ENCODE assay signal across 8 mouse cellular contexts in genomic region chr2:172393391-172394051, GRCm38 (mm10). TPM values are rescaled to one million over a fixed set of nuclear protein-coding genes. Genes with fewer than 3 reads are reported as not detected.
DNase-seq lines count a peak whose midpoint lies in the region; ATAC-seq and TF ChIP-seq lines count a peak whose summit lies in the region.

TSS of gene Cass4 (plus strand) at chr2:172393794.

- TF ChIP-seq POLR2A in thymus, adult 2 months (IDR thresholded peaks at IDR 0.05; ENCODE audit: control insufficient read depth, extremely low read depth, insufficient read depth, low read length, poor library complexity), result 0 out of 2 replicates have a peak, but pooled peaks have one; percentile 11

- no peak within 1 kb of the TSS for H3K27ac ChIP-seq in kidney, embryonic 14.5 days (ENCODE audit: low read depth, low read length)
- H3K27ac ChIP-seq in lung, embryonic 14.5 days (ENCODE audit: low read depth), result no peak within 1 kb of the TSS
- H3K27ac ChIP-seq in thymus, adult 2 months (ENCODE audit: control insufficient read depth, insufficient read depth, low read length), result peak within 1 kb of the TSS; percentile 31
- H3K27ac ChIP-seq in forebrain, postnatal 0 days (ENCODE audit: low read depth, low read length), result no peak within 1 kb of the TSS

- TF ChIP-seq CTCF in lung, embryonic 14.5 days (IDR thresholded peaks at IDR 0.05; ENCODE audit: low read depth), result no peak
- TF ChIP-seq CTCF in thymus, adult 2 months (IDR thresholded peaks at IDR 0.05; ENCODE audit: borderline replicate concordance, control insufficient read depth, extremely low read depth, insufficient read depth, low read length, poor library complexity), result no peak
- TF ChIP-seq CTCF in forebrain, postnatal 0 days (IDR thresholded peaks at IDR 0.05; ENCODE audit: low read depth), result no peak

- DNase-seq in kidney, postnatal 10 days, result peak; percentile 42
- peak; percentile 87 for DNase-seq in lung, embryonic 14.5 days
- peak; percentile 73 for DNase-seq in thymus, adult 2 months
- no peak for DNase-seq in forebrain, postnatal 0 days
- DNase-seq in right cerebral cortex, adult 2 months (ENCODE audit: low spot score in 2 of 2), result no peak
- DNase-seq in adrenal gland, adult 18-20 months (ENCODE audit: low spot score in 2 of 2), result no peak

- H3K4me1 ChIP-seq in kidney, embryonic 14.5 days (ENCODE audit: control insufficient read depth, insufficient read depth, low read length), result 0 out of 2 replicates have a peak, but pooled peaks cover 6% of the 10 kb centered on the region
- H3K4me1 ChIP-seq in erythroblast, embryonic 14.5 days (ENCODE audit: control insufficient read depth), result peaks cover 20% of the 10 kb centered on the region
- peaks cover 4% of the 10 kb centered on the region; the same call in 1 of the 2 replicates for H3K4me1 ChIP-seq in lung, embryonic 14.5 days (ENCODE audit: insufficient read depth)
- H3K4me1 ChIP-seq in thymus, adult 2 months (replicated peaks; ENCODE audit: control insufficient read depth, insufficient read depth, low read length), result peaks cover 55% of the 10 kb centered on the region
- H3K4me1 ChIP-seq in forebrain, postnatal 0 days (ENCODE audit: insufficient read depth), result no peaks in the 10 kb centered on the region

- H3K36me3 ChIP-seq in kidney, embryonic 14.5 days (ENCODE audit: control insufficient read depth, insufficient read depth, low read length), result no peaks in the 10 kb centered on the region
- no peaks in the 10 kb centered on the region for H3K36me3 ChIP-seq in erythroblast, embryonic 14.5 days (ENCODE audit: control insufficient read depth)
- no peaks in the 10 kb centered on the region for H3K36me3 ChIP-seq in lung, embryonic 14.5 days (ENCODE audit: insufficient read depth)
- H3K36me3 ChIP-seq in thymus, adult 2 months (ENCODE audit: control insufficient read depth, insufficient read depth, low read length), result no peaks in the 10 kb centered on the region
- H3K36me3 ChIP-seq in forebrain, postnatal 0 days (ENCODE audit: insufficient read depth), result no peaks in the 10 kb centered on the region

- no peak within 1 kb of the TSS for H3K4me3 ChIP-seq in kidney, embryonic 14.5 days (ENCODE audit: low read length)
- H3K4me3 ChIP-seq in erythroblast, embryonic 14.5 days (replicated peaks), result peak within 1 kb of the TSS; percentile 55
- H3K4me3 ChIP-seq in lung, embryonic 14.5 days (ENCODE audit: low read depth, low read length), result no peak within 1 kb of the TSS
- H3K4me3 ChIP-seq in thymus, adult 2 months (ENCODE audit: control insufficient read depth, insufficient read depth, low read length), result peak within 1 kb of the TSS; percentile 33
- H3K4me3 ChIP-seq in forebrain, postnatal 0 days (ENCODE audit: low read depth, low read length), result no peak within 1 kb of the TSS

- no peak within 1 kb of the TSS for H3K9ac ChIP-seq in kidney, embryonic 14.5 days (ENCODE audit: low read depth, low read length)
- no peak within 1 kb of the TSS for H3K9ac ChIP-seq in lung, embryonic 14.5 days
- no peak within 1 kb of the TSS for H3K9ac ChIP-seq in forebrain, postnatal 0 days

- H3K4me2 ChIP-seq in kidney, embryonic 14.5 days (replicated peaks; ENCODE audit: low read depth, low read length), result no peak within 1 kb of the TSS
- peak within 1 kb of the TSS; percentile 14 for H3K4me2 ChIP-seq in lung, embryonic 14.5 days
- no peak within 1 kb of the TSS for H3K4me2 ChIP-seq in forebrain, postnatal 0 days (ENCODE audit: low read depth)

- no peaks in the 10 kb centered on the region for H3K9me3 ChIP-seq in kidney, embryonic 14.5 days (ENCODE audit: control insufficient read depth, low read length)
- H3K9me3 ChIP-seq in erythroblast, embryonic 14.5 days (ENCODE audit: control insufficient read depth, low read length), result no peaks in the 10 kb centered on the region
- H3K9me3 ChIP-seq in lung, embryonic 14.5 days (ENCODE audit: low read depth, low read length), result no peaks in the 10 kb centered on the region
- H3K9me3 ChIP-seq in forebrain, postnatal 0 days (ENCODE audit: low read length), result no peaks in the 10 kb centered on the region

- no peak for ATAC-seq in kidney, embryonic 14.5 days (ENCODE audit: low FRiP score, low TSS enrichment)
- ATAC-seq in lung, embryonic 14.5 days (ENCODE audit: insufficient read depth), result peak; percentile 57
- no peak for ATAC-seq in forebrain, postnatal 0 days

- WGBS in kidney, embryonic 14.5 days, result 40% methylated on average over 13 of the region's 13 CpGs
- 19% methylated on average over 13 of the region's 13 CpGs for WGBS in lung, embryonic 14.5 days
- 12% methylated on average over 13 of the region's 13 CpGs for WGBS in thymus, adult 2 months
- WGBS in forebrain, postnatal 0 days, result 39% methylated on average over 13 of the region's 13 CpGs

- H3K27me3 ChIP-seq in kidney, embryonic 14.5 days (ENCODE audit: control insufficient read depth, insufficient read depth, low read length), result no peaks in the 10 kb centered on the region
- H3K27me3 ChIP-seq in erythroblast, embryonic 14.5 days (ENCODE audit: control insufficient read depth), result peaks cover 7% of the 10 kb centered on the region
- no peaks in the 10 kb centered on the region for H3K27me3 ChIP-seq in lung, embryonic 14.5 days (ENCODE audit: insufficient read depth, low read length)
- no peaks in the 10 kb centered on the region for H3K27me3 ChIP-seq in thymus, adult 2 months (ENCODE audit: control insufficient read depth, insufficient read depth, low read length)
- H3K27me3 ChIP-seq in forebrain, postnatal 0 days (ENCODE audit: insufficient read depth, low read length), result no peaks in the 10 kb centered on the region

RNA-seq across cellular contexts. Expression of gene Cass4, which starts in this region (rescaled TPM):
- 0.19 and 0.57 TPM in 2 replicates for polyA plus RNA-seq in kidney, embryonic 14.5 days (2014; fragmentation: Nextera tagmentation; extraction: Ambion mirVana)
- polyA plus RNA-seq in erythroblast, embryonic 14.5 days (2012), result not detected in 2 replicates
- polyA plus RNA-seq in lung, embryonic 14.5 days (2014; fragmentation: Nextera tagmentation; extraction: Ambion mirVana), result 2.6 and 2.7 TPM in 2 replicates
- 2.2 and 2.8 TPM in 2 replicates for polyA plus RNA-seq in thymus, adult 2 months (2012; rRNA removed)
- 0.08 and 0.24 TPM in 2 replicates for total RNA-seq in forebrain, postnatal 0 days (2014; rRNA removed)
- 0.12 and 0.13 TPM in 2 replicates for polyA plus RNA-seq in forebrain, postnatal 0 days (2015; fragmentation: Nextera tagmentation; extraction: Ambion mirVana)
- under 1 TPM; 0.13 to 0.16 TPM for total RNA-seq in adrenal gland, adult 18-20 months (2021)

Comparison
In these comparisons a context has a peak if more than half of its experiments do, and no peak if none do; other contexts are left out.
1. DNase-seq: peak in kidney, postnatal 10 days (single experiment), lung, embryonic 14.5 days (single experiment) and thymus, adult 2 months (single experiment); none in forebrain, postnatal 0 days (single experiment), right cerebral cortex, adult 2 months (0 of 2) and adrenal gland, adult 18-20 months (0 of 2).
2. H3K4me3 ChIP-seq: peak in erythroblast, embryonic 14.5 days (single experiment) and thymus, adult 2 months (single experiment); none in kidney, embryonic 14.5 days (single experiment), lung, embryonic 14.5 days (single experiment) and forebrain, postnatal 0 days (single experiment).